Mouse (Mus musculus) G1E (cell line): ENCODE results near the gene Mrpl17. TPM values are rescaled to one million over a fixed set of nuclear protein-coding genes. Genes with fewer than 3 reads are reported as not detected.
A peak's percentile ranks its signal among the peaks of the same experiment; 100 is the strongest.

ENCODE experiments used
- ATAC-seq: 2 replicates; pipeline ENCODE4 v1.8.0; 2016; ENCODE audit warnings: mild to moderate bottlenecking; ENCODE audit not compliant: insufficient number of reproducible peaks, poor library complexity, low FRiP score, severe bottlenecking; ENCODE audit errors: extremely low read depth
- DNase-seq: peaks from one replicate; pipeline ENCODE4 v3.0.0; 2012; ENCODE audit warnings: low spot score
- H3K27me3 ChIP-seq: 2 replicates; pipeline ENCODE4 v1.6.1; 2012; ENCODE audit warnings: mild to moderate bottlenecking, low read length, inconsistent platforms; ENCODE audit not compliant: insufficient read depth
- H3K36me3 ChIP-seq: replicated peaks from 2 replicates; pipeline ENCODE3; 2012; ENCODE audit warnings: mild to moderate bottlenecking, inconsistent platforms
- H3K4me1 ChIP-seq: 2 replicates; pipeline ENCODE4 v1.6.1; 2012; ENCODE audit warnings: low read depth, low read length, inconsistent platforms, mixed read lengths; ENCODE audit not compliant: insufficient read depth
- H3K4me3 ChIP-seq: 2 replicates; pipeline ENCODE4 v1.5.1; 2012; ENCODE audit warnings: low read depth, mild to moderate bottlenecking, inconsistent platforms, low read length, moderate library complexity, mixed read lengths
- H3K9me3 ChIP-seq: replicated peaks from 2 replicates; pipeline ENCODE4 v1.6.1; 2012; ENCODE audit warnings: inconsistent platforms
- CTCF ChIP-seq: IDR thresholded peaks from 2 replicates; pipeline ENCODE4 v1.5.1; 2012; ENCODE audit warnings: low read depth, low read length, inconsistent platforms, mixed read lengths
- GATA1 ChIP-seq: IDR thresholded peaks from 2 replicates; pipeline ENCODE4 v1.6.1; 2012; ENCODE audit warnings: borderline replicate concordance, low read length, inconsistent platforms, mixed read lengths
- GATA2 ChIP-seq: IDR thresholded peaks from 2 replicates; pipeline ENCODE4 v1.6.1; 2012; ENCODE audit warnings: low read depth, low read length, inconsistent platforms, borderline replicate concordance
- POLR2AphosphoS5 ChIP-seq: IDR thresholded peaks from 2 replicates; pipeline ENCODE4 v1.6.1; 2012; ENCODE audit warnings: low read depth, low read length, inconsistent platforms; ENCODE audit not compliant: insufficient replicate concordance
- TAL1 ChIP-seq: conservative IDR thresholded peaks from 2 replicates; pipeline ENCODE4 v1.6.1; 2012; ENCODE audit warnings: low read depth, low read length, inconsistent platforms, mixed read lengths
- polyA plus RNA-seq: library from polyadenylated mRNA; stranded (reverse); fragments of >175 nt; gene quantifications from 2 replicates; pipeline ENCODE4 v1.2.3, GENCODE M21; 2012
- total RNA-seq, 2 experiments: library from RNA; stranded (forward) in 1 of 2; stranded (reverse) in 1 of 2; fragments of 200-1000 nt in 1 of 2; fragments of >200 nt in 1 of 2; fragmentation: Nextera tagmentation in 1 of 2; gene quantifications; 2 replicates each; pipeline ENCODE4 v1.2.3; 2014 to 2017

The Mrpl17 gene
- total and polyA plus RNA-seq, 3 experiments, result 50.3 to 162 (median 111) TPM

DNA sequence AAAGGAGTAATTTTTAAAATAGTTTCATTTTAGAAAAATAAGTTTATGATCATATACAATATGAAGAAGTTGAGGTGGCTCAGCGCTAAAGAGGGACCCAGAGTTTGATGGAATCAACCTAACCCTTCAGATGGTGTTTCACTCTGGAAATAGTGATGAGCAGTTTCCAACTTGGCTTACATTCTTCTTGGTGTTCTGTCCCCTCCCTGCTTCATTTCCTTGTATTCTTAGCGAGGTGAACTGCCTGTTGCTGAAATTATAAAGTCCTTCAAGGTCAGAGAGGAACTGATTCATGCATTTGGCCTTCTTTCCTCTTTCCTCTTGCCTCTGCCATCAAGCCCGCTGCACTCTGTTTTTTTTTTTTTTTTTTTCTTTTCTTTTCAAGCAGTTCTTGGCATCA, 1.7 kb upstream of the Mrpl17 start:
- Histone ChIP-seq H3K4me3 (no peak overlapping the region), H3K9me3 (0 out of 2 replicates have a peak, but pooled peaks cover 4% of the 10 kb centered on the region), H3K27me3 (peaks cover 5% of the 10 kb centered on the region; the same call in 1 of the 2 replicates), H3K4me1 (peaks cover 28% of the 10 kb centered on the region), H3K36me3 (peaks cover 23% of the 10 kb centered on the region)
- DNase-seq, result no peak
- ATAC-seq, result no peak
- no peak for TF ChIP-seq CTCF
- no peak for TF ChIP-seq GATA1
- TF ChIP-seq TAL1, result no peak
- TF ChIP-seq POLR2AphosphoS5, result no peak
- no peak for TF ChIP-seq GATA2

DNA sequence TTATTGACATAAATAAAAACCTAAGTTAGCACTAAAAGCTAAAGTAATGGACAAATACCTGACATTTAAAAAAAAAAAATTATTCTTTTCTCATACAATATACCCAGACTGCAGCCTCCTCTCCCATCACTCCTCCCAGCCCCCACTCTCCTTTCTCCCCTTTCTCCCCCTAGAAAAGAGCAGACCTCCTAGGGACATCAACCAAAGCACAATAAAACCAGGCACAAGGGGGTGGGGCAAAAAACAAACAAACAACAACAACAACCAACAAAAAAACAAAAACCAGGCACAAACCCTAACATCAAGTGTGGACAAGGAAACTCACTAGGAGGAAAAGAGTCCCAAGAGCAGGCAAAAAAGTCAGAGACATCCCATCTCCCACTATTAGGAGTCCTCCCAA, 617 bp upstream of the Mrpl17 start:
- DNase-seq (no peak), ATAC-seq (no peak)
- peak overlapping the region; percentile 99; the same call in 1 of the 2 replicates for H3K4me3 ChIP-seq
- H3K27me3 ChIP-seq, result peaks cover 5% of the 10 kb centered on the region; the same call in 1 of the 2 replicates
- H3K4me1 ChIP-seq, result peaks cover 28% of the 10 kb centered on the region
- TF ChIP-seq GATA2, result no peak
- TF ChIP-seq POLR2AphosphoS5, result no peak
- no peak for TF ChIP-seq CTCF
- no peak for TF ChIP-seq GATA1
- no peak for TF ChIP-seq TAL1
- H3K9me3 ChIP-seq, result 0 out of 2 replicates have a peak, but pooled peaks cover 4% of the 10 kb centered on the region
- H3K36me3 ChIP-seq, result peaks cover 30% of the 10 kb centered on the region

DNA sequence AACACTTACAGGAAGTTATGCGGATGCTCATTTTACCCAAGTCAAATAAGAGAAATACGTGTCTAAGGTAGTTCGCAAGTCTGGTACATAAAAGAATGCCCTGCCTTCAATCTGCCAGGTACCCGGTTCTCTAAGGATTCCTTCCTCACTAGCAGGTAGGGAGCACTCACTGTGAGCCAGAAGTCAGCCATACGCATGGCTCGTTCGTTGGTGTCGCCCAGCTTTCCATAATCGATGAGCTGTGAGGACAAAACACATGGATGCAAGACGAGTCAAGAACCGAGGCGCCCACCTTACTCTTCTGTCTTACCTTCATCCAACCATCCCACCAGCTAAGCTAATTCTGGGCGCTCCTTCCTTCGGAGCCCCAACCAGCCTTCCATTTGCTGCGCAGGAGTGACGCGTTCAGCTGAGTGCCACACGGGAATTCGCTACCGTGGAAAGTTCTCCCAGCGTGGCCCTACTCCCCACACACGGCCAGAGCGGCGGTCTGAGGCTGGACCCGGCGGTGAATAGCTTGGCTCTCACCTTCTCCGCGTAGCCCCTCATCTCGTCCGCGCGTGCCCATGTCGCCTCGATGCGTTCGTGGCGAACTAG, 521 bp downstream of the Mrpl17 start:
- Histone ChIP-seq H3K9me3 (0 out of 2 replicates have a peak, but pooled peaks cover 4% of the 10 kb centered on the region), H3K4me3 (peak overlapping the region; percentile 99), H3K4me1 (peaks cover 28% of the 10 kb centered on the region), H3K27me3 (peaks cover 5% of the 10 kb centered on the region; the same call in 1 of the 2 replicates), H3K36me3 (peaks cover 30% of the 10 kb centered on the region)
- TF ChIP-seq TAL1, result no peak
- TF ChIP-seq GATA2, result no peak
- no peak for TF ChIP-seq GATA1
- TF ChIP-seq POLR2AphosphoS5, result no peak
- TF ChIP-seq CTCF, result no peak
- ATAC-seq (peak; percentile 6; the same call in 1 of the 2 replicates), DNase-seq (no peak)

DNA sequence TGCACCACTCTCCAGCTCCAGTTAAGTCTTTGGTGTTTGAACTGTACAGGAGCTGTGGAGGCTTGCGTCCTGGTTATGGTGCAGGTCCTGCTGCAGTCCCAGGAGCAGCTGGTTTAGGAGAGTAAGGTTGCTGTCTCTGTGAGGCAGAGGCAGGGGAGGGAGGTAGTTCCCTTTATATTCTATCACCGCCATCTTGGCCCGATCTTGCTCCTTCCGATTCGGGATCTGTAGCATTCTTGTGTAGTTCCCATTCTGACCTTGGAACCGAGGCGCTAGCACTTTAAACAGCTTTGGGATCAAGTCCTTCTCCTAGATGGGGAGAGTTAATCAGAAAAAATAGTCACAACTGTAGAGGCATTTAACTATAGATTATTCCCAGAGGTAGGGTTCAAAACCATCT, 1.1 kb downstream of the Mrpl17 start:
- no peak for TF ChIP-seq GATA1
- TF ChIP-seq CTCF, result no peak
- peak; percentile 13 for DNase-seq
- H3K4me3 ChIP-seq, result peak overlapping the region; percentile 99
- peaks cover 28% of the 10 kb centered on the region for H3K4me1 ChIP-seq
- ATAC-seq, result no peak
- H3K9me3 ChIP-seq, result 0 out of 2 replicates have a peak, but pooled peaks cover 4% of the 10 kb centered on the region
- peaks cover 30% of the 10 kb centered on the region for H3K36me3 ChIP-seq
- H3K27me3 ChIP-seq, result peaks cover 5% of the 10 kb centered on the region; the same call in 1 of the 2 replicates

DNA sequence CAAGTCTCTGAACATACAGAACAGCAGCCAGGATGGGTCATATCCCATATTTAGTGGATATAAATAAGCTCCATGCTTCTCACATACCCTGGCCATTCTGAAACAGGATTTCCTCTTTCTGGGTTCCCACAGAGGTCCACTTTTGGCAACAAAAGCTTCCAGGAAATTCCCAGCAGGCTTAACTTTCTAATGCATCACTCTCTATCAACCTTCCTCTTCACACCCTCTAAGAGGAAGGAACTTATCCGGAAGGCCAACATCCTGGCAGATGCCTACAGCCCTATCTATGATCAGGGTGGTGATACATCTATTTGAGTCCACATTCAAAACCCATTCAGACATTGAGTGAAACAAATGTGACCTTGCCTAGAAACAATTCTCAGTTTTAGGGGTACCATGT, 2.5 kb downstream of the Mrpl17 start:
- H3K9me3 ChIP-seq, result no peaks in the 10 kb centered on the region
- peaks cover 28% of the 10 kb centered on the region for H3K4me1 ChIP-seq
- no peaks in the 10 kb centered on the region; the same call in 1 of the 2 replicates for H3K27me3 ChIP-seq
- H3K4me3 ChIP-seq, result no peak overlapping the region
- TF ChIP-seq TAL1 (no peak), POLR2AphosphoS5 (no peak), GATA1 (no peak), CTCF (no peak), GATA2 (no peak)
- ATAC-seq (no peak), DNase-seq (no peak)
- H3K36me3 ChIP-seq, result peaks cover 30% of the 10 kb centered on the region

DNA sequence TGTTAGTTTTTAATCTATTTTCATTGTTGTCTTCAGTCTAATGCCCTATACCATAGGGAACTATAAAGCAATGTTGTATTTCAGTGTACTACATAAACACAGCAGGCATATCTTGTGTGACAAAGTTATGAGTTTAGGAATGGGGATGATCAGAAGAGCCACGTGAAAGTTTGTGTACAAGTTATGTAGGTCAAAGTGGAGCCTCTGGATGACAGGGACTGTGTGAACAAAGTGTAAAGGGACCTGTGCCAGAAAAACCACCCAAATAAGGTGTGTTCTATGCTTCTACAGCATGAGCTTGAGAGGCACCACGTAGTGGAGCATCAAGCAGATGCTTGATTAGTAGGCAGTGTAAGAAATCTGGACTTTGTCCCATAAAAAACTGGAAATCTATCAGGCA, 4.2 kb downstream of the Mrpl17 start:
- no peak for TF ChIP-seq CTCF
- TF ChIP-seq POLR2AphosphoS5, result no peak
- no peak for TF ChIP-seq TAL1
- no peak for TF ChIP-seq GATA1
- TF ChIP-seq GATA2, result no peak
- no peak for ATAC-seq
- H3K4me1 ChIP-seq, result peaks cover 22% of the 10 kb centered on the region

More for the DNA sequence above, 4.2 kb downstream of the Mrpl17 start:
- no peak overlapping the region for H3K4me3 ChIP-seq
- peaks cover 30% of the 10 kb centered on the region for H3K36me3 ChIP-seq
- H3K9me3 ChIP-seq, result no peaks in the 10 kb centered on the region
- DNase-seq, result no peak
- no peaks in the 10 kb centered on the region; the same call in 1 of the 2 replicates for H3K27me3 ChIP-seq
